Mouse (Mus musculus) limb, embryonic 10.5 days (tissue): ENCODE data around the gene Misp. TPM values are rescaled to one million over a fixed set of nuclear protein-coding genes. Genes with fewer than 3 reads are reported as not detected.

Experiments used
- DNase-seq: peaks from one replicate; pipeline ENCODE4 v3.0.0-alpha.2; 2017; ENCODE audit warnings: low spot score
- H3K27ac ChIP-seq: fragments of 300-500 bp; sonication (generic); 2 replicates; pipeline ENCODE4 v1.5.1; 2016; ENCODE audit warnings: mild to moderate bottlenecking
- H3K27me3 ChIP-seq: fragments of 300-500 bp; sonication (generic); 2 replicates; pipeline ENCODE4 v1.6.1; 2016; ENCODE audit warnings: low read depth, mild to moderate bottlenecking; ENCODE audit not compliant: poor library complexity, severe bottlenecking
- H3K36me3 ChIP-seq: fragments of 300-500 bp; sonication (generic); 2 replicates; pipeline ENCODE4 v1.6.1; 2016; ENCODE audit warnings: mild to moderate bottlenecking, moderate library complexity
- H3K4me1 ChIP-seq: fragments of 300-500 bp; sonication (generic); 2 replicates; pipeline ENCODE4 v1.6.1; 2016
- H3K4me3 ChIP-seq: fragments of 300-500 bp; sonication (generic); 2 replicates; pipeline ENCODE4 v1.5.1; 2016; ENCODE audit warnings: mild to moderate bottlenecking, moderate library complexity
- H3K9me3 ChIP-seq: fragments of 300-500 bp; sonication (generic); replicated peaks from 2 replicates; pipeline ENCODE4 v1.6.1; 2016; ENCODE audit warnings: mild to moderate bottlenecking
- WGBS: fragments of 180-500 bp; shearing (Covaris S2); methylation state at CpG from one replicate; pipeline ENCODE4 v1.1.7; 2016; 5-methylcytosine and 5-hydroxymethylcytosine counted together
- polyA plus RNA-seq: library from polyadenylated mRNA; unstranded; fragments of >200 nt; fragmentation: Nextera tagmentation; extraction: Ambion mirVana; gene quantifications from 2 replicates; pipeline ENCODE4 v1.2.1, GENCODE M21; 2016

The Misp gene
- polyA plus RNA-seq, 1 experiment from 2014 or later, result not detected

DNA sequence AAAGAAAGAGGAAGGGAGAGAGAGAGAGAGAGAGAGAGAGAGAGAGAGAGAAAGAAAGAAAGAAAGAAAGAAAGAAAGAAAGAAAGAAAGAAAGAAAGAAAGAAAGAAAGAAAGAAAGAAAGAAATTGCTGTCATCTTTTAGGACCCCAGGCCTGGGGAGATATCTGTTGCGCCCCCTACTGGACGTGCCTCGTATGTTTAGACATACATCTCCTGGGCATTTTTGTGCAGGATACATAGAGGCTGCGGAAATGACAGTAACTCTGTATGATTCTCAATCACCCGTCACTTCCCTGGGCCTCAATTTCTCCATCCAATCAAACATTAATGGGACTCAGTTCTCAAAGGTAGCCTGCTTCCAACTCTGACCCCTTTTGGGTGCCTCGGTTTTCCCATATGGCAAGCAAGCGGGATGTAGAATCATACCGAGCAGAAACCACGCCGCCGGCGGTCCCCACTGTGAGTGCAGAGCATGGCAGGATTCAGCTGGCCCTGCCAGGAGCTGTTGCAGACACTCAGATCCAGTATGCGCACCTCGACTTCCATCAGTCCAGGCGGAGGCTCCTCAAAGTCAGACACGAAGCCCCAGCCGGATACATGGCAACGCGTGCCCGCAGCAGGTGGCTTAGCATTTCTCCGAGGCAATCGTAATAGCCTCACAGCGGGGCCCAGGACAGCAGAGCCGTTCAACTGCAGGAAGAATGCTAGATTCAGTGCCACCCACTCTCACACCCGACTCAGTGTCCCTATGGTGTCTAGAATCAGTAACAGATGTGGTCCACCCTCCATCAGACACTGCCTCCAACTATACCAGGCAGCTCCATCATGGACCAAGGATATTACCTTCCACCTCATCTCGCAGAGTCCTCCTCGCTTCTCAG lies 36.6 kb upstream of the Misp start:
- H3K36me3 ChIP-seq, result no peaks in the 10 kb centered on the region
- H3K27me3 ChIP-seq, result peaks cover 55% of the 10 kb centered on the region
- H3K27ac ChIP-seq, result no peak overlapping the region
- 42% methylated on average over 27 of the region's 27 CpGs for WGBS
- no peaks in the 10 kb centered on the region for H3K9me3 ChIP-seq
- DNase-seq, result peak; percentile 72
- H3K4me1 ChIP-seq, result peaks cover 28% of the 10 kb centered on the region
- H3K4me3 ChIP-seq, result no peak overlapping the region

DNA sequence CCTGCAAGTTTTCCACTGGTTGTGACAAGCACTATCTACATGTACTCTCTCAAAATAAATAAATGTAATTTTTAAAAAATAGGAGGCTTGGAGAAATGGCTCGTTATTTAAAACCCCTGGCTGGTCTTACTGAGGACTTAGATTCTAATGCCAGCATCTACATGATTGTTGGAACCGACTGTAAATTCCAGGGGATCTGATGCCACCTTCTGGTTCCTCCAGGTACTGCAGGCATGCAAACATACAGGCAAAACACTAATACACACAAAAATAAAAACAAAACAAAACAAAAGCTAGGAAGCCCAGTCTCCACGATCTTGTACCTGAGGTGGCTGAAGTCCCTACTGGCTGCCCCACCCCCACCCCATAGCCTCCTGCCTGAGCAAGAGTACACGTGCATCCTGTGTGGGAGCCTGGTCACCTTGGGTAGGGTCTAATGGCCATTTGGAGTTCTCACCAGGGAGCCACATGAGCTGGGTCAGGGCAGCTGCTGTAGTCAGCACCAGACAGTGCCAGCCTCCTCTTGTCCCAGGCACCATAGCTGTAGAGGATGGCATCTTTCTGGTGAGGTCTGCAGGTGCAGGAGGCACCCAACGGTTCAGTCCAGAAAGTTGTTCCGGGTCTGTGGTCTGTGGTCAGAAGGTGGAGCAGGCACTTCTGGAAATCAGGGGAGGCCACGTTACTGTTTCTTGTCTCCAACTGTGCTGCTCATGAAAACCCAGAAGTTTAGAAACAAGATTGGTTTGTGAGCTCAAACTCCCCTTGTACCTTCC lies 32.2 kb upstream of the Misp start:
- 37% methylated on average over 7 of the region's 7 CpGs for WGBS
- H3K4me3 ChIP-seq, result no peak overlapping the region
- DNase-seq, result peak; percentile 84
- no peak overlapping the region for H3K27ac ChIP-seq
- H3K27me3 ChIP-seq, result peaks cover 16% of the 10 kb centered on the region
- peaks cover 5% of the 10 kb centered on the region for H3K4me1 ChIP-seq
- no peaks in the 10 kb centered on the region for H3K36me3 ChIP-seq
- H3K9me3 ChIP-seq, result no peaks in the 10 kb centered on the region

- Histone ChIP-seq H3K27me3 (peaks cover 7% of the 10 kb centered on the region), H3K27ac (no peak overlapping the region), H3K4me1 (peaks cover 14% of the 10 kb centered on the region), H3K4me3 (no peak overlapping the region), H3K36me3 (no peaks in the 10 kb centered on the region), H3K9me3 (no peaks in the 10 kb centered on the region)
- DNase-seq, result no peak
- WGBS, result 62% methylated on average over 2 of the region's 2 CpGs
Measured at GRCm38 (mm10) chr10:79789581-79789980, 31.2 kb upstream of the Misp start.

DNA sequence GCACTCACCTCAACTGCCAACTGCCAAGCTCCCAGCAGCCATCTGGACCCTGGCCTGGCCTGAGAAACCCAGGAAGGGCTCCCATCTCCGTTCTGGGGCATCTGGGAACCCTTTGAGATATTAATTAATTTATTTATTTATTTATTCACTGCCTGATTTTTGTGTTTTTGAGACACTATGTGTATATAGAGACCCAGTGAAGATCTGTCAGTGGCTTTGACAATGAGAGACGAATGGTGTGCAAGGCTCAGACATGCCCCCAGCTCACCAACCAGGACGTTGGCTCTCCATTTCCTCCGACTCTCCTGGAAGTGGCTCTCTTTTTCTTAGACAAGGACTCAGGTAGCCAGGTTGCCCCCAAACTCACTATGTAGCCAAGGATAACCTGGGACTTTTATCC lies 29.9 kb upstream of the Misp start, which contains the start of gene Prss57:
TSS of gene Prss57 (minus strand) at position 101 of the 400 bp plus-strand sequence.
- H3K27ac ChIP-seq, result no peak within 1 kb of the TSS
- no peak for DNase-seq
- H3K27me3 ChIP-seq, result no peaks in the 10 kb centered on the region; the same call in 1 of the 2 replicates
- no peak within 1 kb of the TSS for H3K4me3 ChIP-seq
- peaks cover 3% of the 10 kb centered on the region for H3K36me3 ChIP-seq
- 83% methylated on average over 4 of the region's 4 CpGs for WGBS
- no peaks in the 10 kb centered on the region for H3K9me3 ChIP-seq
- H3K4me1 ChIP-seq, result peaks cover 21% of the 10 kb centered on the region

DNA sequence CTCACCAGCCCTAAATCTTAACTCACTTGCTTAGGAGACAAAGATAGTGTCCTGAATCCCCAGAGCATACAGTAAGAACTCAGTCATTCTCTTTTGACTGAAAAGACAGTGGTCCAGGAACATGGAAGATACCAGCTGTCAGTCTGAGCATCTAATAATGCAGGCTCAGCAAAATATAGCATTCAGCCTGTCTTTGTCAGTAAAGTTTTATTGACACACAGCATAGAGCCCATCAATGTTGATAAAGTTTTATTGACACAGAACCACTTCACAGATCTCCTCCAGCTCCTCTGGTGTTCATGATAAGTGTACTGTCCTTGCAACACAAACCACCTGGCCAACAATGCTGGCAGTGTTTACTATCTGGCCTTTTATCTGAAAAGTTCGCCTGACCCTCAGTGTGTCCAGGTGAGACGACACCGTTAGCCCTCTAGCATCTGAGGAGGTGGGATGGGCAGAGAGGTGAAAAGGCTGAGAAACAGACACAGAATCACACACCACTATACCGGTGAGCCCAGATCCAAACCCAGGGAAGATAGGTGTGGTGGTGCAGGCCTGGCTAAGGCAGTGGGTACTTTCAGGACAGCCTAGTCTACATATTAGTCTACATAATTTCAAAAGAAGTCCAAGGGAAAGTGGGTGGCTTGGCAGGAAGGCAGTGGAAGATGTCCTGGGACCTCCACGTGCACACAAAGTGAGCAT lies 28.3 kb upstream of the Misp start:
- Histone ChIP-seq H3K4me1 (peaks cover 32% of the 10 kb centered on the region), H3K4me3 (0 out of 2 replicates have a peak overlapping the region, but pooled peaks have one; percentile 92), H3K27me3 (no peaks in the 10 kb centered on the region; the same call in 1 of the 2 replicates), H3K36me3 (peaks cover 6% of the 10 kb centered on the region), H3K9me3 (no peaks in the 10 kb centered on the region), H3K27ac (peak overlapping the region; percentile 96; the same call in 1 of the 2 replicates)
- 79% methylated on average over 5 of the region's 5 CpGs for WGBS
- DNase-seq, result no peak

DNA sequence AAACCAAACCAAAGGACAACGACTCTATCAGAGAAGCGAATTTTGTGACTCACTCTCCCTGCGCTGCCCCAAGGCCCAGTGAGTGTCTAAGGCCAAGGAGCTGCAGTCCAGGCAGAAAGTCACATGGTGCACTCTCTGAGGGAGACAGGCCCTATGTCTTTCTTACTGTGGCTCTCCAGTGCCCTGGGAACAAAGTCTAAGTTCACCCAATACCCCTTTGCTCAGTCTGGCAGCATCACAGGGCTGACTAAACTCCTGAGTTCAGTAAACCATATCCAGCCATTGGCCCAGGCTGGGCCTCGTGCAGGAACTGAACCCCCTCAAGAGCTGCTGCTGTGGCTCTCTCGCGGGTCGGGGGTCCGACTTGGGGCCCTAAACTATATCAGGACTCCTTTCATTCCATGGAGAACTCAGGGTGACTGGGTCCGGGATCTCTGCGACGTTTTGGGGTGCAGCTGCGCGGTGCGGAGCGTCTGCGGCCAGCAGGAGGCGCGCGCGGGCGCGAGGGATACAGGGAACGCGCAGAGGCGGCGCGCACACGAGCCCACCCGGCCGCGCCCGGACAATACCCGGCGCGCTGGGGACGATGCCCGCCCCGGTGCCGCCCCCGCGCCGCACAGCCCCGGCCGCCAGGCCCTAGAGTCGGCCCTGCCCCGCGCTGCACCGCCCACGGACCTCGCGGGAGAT lies 27.6 kb upstream of the Misp start, which contains the start of gene Palm:
TSS of gene Palm (plus strand) at position 522 of the 687 bp plus-strand sequence.
- 6% methylated on average over 50 of the region's 51 CpGs for WGBS
- peaks cover 37% of the 10 kb centered on the region for H3K4me1 ChIP-seq
- no peaks in the 10 kb centered on the region for H3K9me3 ChIP-seq
- peak within 1 kb of the TSS; percentile 96 for H3K27ac ChIP-seq
- no peaks in the 10 kb centered on the region; the same call in 1 of the 2 replicates for H3K27me3 ChIP-seq
- peak within 1 kb of the TSS; percentile 92 for H3K4me3 ChIP-seq
- DNase-seq, result peak; percentile 88
- H3K36me3 ChIP-seq, result peaks cover 11% of the 10 kb centered on the region

DNA sequence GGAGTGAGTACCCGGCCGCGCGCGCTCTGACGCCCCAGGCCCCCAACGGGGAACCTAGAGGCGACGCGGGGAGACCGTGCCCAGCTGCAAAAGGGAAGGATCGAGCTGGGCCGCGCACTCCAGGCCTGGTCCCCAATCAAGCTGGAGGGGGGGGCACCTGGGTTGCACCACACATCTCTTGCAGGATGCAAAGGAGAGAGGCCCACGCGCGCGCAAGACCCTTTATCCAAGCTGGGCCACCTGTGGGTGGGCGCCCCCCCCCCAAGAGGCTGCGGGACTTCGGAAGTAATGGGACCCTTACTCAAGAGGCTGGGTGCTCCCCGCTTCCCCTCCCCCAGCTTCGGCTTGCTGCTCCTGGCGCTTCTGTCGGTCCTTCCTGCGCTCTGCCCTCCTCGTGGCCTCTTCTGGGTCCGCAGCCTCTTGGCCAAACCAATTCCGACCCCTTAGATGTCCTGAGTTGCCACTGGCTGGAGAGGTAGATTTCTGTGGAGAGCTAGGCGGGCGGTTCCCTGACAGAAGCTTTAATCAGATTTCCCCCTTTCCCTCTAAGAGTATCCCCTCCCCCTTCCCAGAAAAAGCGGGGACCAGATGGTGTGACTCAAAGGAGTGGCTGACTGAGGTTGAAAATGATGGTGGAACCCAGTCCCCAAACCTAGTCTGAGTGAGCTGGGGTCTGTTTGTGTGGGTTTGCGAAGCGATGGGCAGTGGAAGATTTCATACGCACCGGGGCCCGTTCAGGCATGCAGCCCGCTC lies 26.9 kb upstream of the Misp start:
- H3K4me3 ChIP-seq, result peak overlapping the region; percentile 92
- H3K27me3 ChIP-seq, result no peaks in the 10 kb centered on the region; the same call in 1 of the 2 replicates
- 1% methylated on average over 38 of the region's 38 CpGs for WGBS
- no peaks in the 10 kb centered on the region for H3K9me3 ChIP-seq
- peaks cover 38% of the 10 kb centered on the region for H3K4me1 ChIP-seq
- peak overlapping the region; percentile 96 for H3K27ac ChIP-seq
- peak; percentile 68 for DNase-seq
- H3K36me3 ChIP-seq, result peaks cover 11% of the 10 kb centered on the region

GRCm38 (mm10) chr10:79794491-79794931 lies 26.3 kb upstream of the Misp start:
- Histone ChIP-seq H3K36me3 (peaks cover 15% of the 10 kb centered on the region), H3K4me1 (peaks cover 38% of the 10 kb centered on the region), H3K27ac (peak overlapping the region; percentile 96), H3K9me3 (no peaks in the 10 kb centered on the region), H3K27me3 (no peaks in the 10 kb centered on the region), H3K4me3 (peak overlapping the region; percentile 92)
- 8% methylated on average over 10 of the region's 10 CpGs for WGBS
- DNase-seq, result peak; percentile 65

GRCm38 (mm10) chr10:79795905-79796304 lies 24.9 kb upstream of the Misp start:
- no peak overlapping the region for H3K4me3 ChIP-seq
- H3K4me1 ChIP-seq, result peaks cover 43% of the 10 kb centered on the region
- no peak for DNase-seq
- H3K27me3 ChIP-seq, result no peaks in the 10 kb centered on the region
- H3K9me3 ChIP-seq, result no peaks in the 10 kb centered on the region
- peaks cover 29% of the 10 kb centered on the region for H3K36me3 ChIP-seq
- 96% methylated on average over 3 of the region's 3 CpGs for WGBS
- no peak overlapping the region for H3K27ac ChIP-seq

DNA sequence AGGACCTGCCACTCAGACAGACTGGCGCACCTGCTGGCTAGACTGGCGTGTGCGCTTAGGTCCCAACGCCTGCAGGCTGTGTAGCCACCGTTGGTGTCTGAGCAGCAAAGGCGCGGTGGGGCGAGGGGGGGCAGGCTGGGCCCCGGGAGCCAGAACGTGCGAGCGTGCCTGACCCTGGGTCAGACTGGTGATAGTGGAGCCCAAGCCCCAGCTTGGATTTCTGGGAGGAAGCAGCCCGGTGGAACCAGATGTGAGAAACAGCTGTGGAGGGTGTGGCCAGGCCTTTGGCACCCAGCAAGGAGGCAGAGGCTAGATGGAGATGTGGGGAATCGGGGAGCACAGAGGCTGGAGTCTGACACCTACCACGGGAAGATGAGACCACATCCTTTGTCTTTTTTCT lies 23.5 kb upstream of the Misp start:
- Histone ChIP-seq H3K27me3 (no peaks in the 10 kb centered on the region), H3K4me1 (peaks cover 56% of the 10 kb centered on the region), H3K36me3 (peaks cover 30% of the 10 kb centered on the region), H3K9me3 (no peaks in the 10 kb centered on the region), H3K27ac (peak overlapping the region; percentile 5; the same call in 1 of the 2 replicates), H3K4me3 (peak overlapping the region; percentile 3; the same call in 1 of the 2 replicates)
- no peak for DNase-seq
- 29% methylated on average over 15 of the region's 15 CpGs for WGBS

GRCm38 (mm10) chr10:79798289-79798928 lies 22.4 kb upstream of the Misp start:
- Histone ChIP-seq H3K27me3 (no peaks in the 10 kb centered on the region), H3K4me1 (peaks cover 62% of the 10 kb centered on the region), H3K9me3 (no peaks in the 10 kb centered on the region), H3K27ac (no peak overlapping the region), H3K4me3 (no peak overlapping the region), H3K36me3 (peaks cover 30% of the 10 kb centered on the region)
- 90% methylated on average over 12 of the region's 12 CpGs for WGBS
- no peak for DNase-seq
